In genomic region chr16:91746101-91746950, GRCm38 (mm10) we compare ENCODE assay signal across 9 mouse cellular contexts. TPM values are rescaled to one million over a fixed set of nuclear protein-coding genes. Genes with fewer than 3 reads are reported as not detected.
A peak's percentile ranks its signal among the peaks of the same experiment; 100 is the strongest.
DNase-seq lines count a peak whose midpoint lies in the region; ATAC-seq lines count a peak whose summit lies in the region.
"Had no signal": no experiment of that assay in that cellular context is flagged by ENCODE, and none has a peak within 500 bp of the region (broad histone marks: within the 10 kb centered on the region; RNA-seq: fewer than 3 reads in every experiment).

No protein-coding gene starts in this region.

- ATAC-seq in kidney, embryonic 16.5 days (ENCODE audit: low FRiP score, low TSS enrichment): peak; percentile 90

- no peak overlapping the region for H3K4me3 ChIP-seq in kidney, embryonic 16.5 days (ENCODE audit: low read length)
- H3K4me3 ChIP-seq: midbrain, embryonic 12.5 days had no signal

- H3K4me2 ChIP-seq in kidney, embryonic 16.5 days (replicated peaks; ENCODE audit: low read depth, low read length): no peak overlapping the region
- H3K4me2 ChIP-seq: midbrain, embryonic 12.5 days had no signal

- H3K27me3 ChIP-seq in kidney, embryonic 16.5 days (ENCODE audit: insufficient read depth, low read length): no peaks in the 10 kb centered on the region
- H3K27me3 ChIP-seq: midbrain, embryonic 12.5 days had no signal

- H3K27ac ChIP-seq in kidney, embryonic 16.5 days (ENCODE audit: low read length): peak overlapping the region; percentile 22; the same call in 1 of the 2 replicates
- H3K27ac ChIP-seq: midbrain, embryonic 12.5 days had no signal

- H3K36me3 ChIP-seq in kidney, embryonic 16.5 days (ENCODE audit: insufficient read depth, low read length): no peaks in the 10 kb centered on the region
- H3K36me3 ChIP-seq: midbrain, embryonic 12.5 days had no signal

- H3K9me3 ChIP-seq in kidney, embryonic 16.5 days (ENCODE audit: low read length): no peaks in the 10 kb centered on the region
- H3K9me3 ChIP-seq: midbrain, embryonic 12.5 days had no signal

- no peak for DNase-seq in kidney, adult 18-20 months
- DNase-seq in T-cell, adult 2 months (ENCODE audit: low spot score): peak; percentile 20
- DNase-seq in embryo, embryonic 10.5 days (ENCODE audit: low spot score): peak; percentile 61
- peak; percentile 79 for DNase-seq in layer of hippocampus, adult 11-12 months (ENCODE audit: low spot score)
- peak; percentile 78 for DNase-seq in mesoderm, embryonic 11.5 days (ENCODE audit: low read depth, low spot score)
- no peak for DNase-seq in ovary, postnatal 36 days (ENCODE audit: low spot score)
- no peak for DNase-seq in c-Kit-positive CD71-positive TER-119-positive erythroid progenitor cells, embryonic 14.5 days (ENCODE audit: low spot score)

- peaks cover 17% of the 10 kb centered on the region for H3K4me1 ChIP-seq in kidney, embryonic 16.5 days (ENCODE audit: insufficient read depth, low read length)

- no peak overlapping the region for H3K9ac ChIP-seq in kidney, embryonic 16.5 days (replicated peaks; ENCODE audit: low read length)
- H3K9ac ChIP-seq: midbrain, embryonic 12.5 days had no signal

- 11% methylated on average over 14 of the region's 14 CpGs for WGBS in kidney, embryonic 16.5 days

RNA-seq across cellular contexts. Expression of gene Itsn1, which starts 17.2 kb away (rescaled TPM):
- polyA plus RNA-seq in kidney, embryonic 16.5 days (2015; fragmentation: Nextera tagmentation; extraction: Ambion mirVana): 24.3 and 25.7 TPM in 2 replicates

RNA-seq across cellular contexts. Expression of gene Cryzl1, which starts 17.6 kb away (rescaled TPM):
- 73.9 and 80.8 TPM in 2 replicates for polyA plus RNA-seq in kidney, embryonic 16.5 days (2015; fragmentation: Nextera tagmentation; extraction: Ambion mirVana)

RNA-seq across cellular contexts. Expression of gene Donson, which starts 57.8 kb away (rescaled TPM):
- polyA plus RNA-seq in kidney, embryonic 16.5 days (2015; fragmentation: Nextera tagmentation; extraction: Ambion mirVana): 21.5 and 22.6 TPM in 2 replicates

Comparison
In these comparisons a context has a peak if more than half of its experiments do, and no peak if none do; other contexts are left out.
1. DNase-seq: peak in T-cell, adult 2 months (single experiment), embryo, embryonic 10.5 days (single experiment), layer of hippocampus, adult 11-12 months (single experiment) and mesoderm, embryonic 11.5 days (single experiment); none in kidney, adult 18-20 months (single experiment), ovary, postnatal 36 days (single experiment) and c-Kit-positive CD71-positive TER-119-positive erythroid progenitor cells, embryonic 14.5 days (single experiment).